ENCODE assay signal across 28 mouse cellular contexts in genomic region chr6:98746976-98747375, GRCm38 (mm10).
DNase-seq lines count a peak whose midpoint lies in the region; ATAC-seq and TF ChIP-seq lines count a peak whose summit lies in the region.
"Had no signal": no experiment of that assay in that cellular context is flagged by ENCODE, and none has a peak within 500 bp of the region (broad histone marks: within the 10 kb centered on the region; RNA-seq: fewer than 3 reads in every experiment).

No protein-coding gene starts in this region.

- 0 out of 2 replicates have a peak overlapping the region, but pooled peaks have one; percentile 19 for H3K4me2 ChIP-seq in intestine, embryonic 16.5 days (ENCODE audit: low read depth, low read length)
- no peak overlapping the region; the same call in 1 of the 2 replicates for H3K4me2 ChIP-seq in intestine, postnatal 0 days (replicated peaks; ENCODE audit: low read depth)
- H3K4me2 ChIP-seq: embryonic facial prominence, embryonic 12.5 days; liver, embryonic 12.5 days; midbrain, embryonic 13.5 days; neural tube, embryonic 15.5 days; stomach, embryonic 15.5 days had no signal

- no peak overlapping the region for H3K27ac ChIP-seq in intestine, embryonic 16.5 days (ENCODE audit: low read length)
- no peak overlapping the region for H3K27ac ChIP-seq in intestine, postnatal 0 days (ENCODE audit: low read depth, low read length)
- H3K27ac ChIP-seq: embryonic facial prominence, embryonic 12.5 days; liver, embryonic 12.5 days; midbrain, embryonic 13.5 days; neural tube, embryonic 15.5 days; stomach, embryonic 15.5 days had no signal

- TF ChIP-seq CTCF in intestine, postnatal 0 days (IDR thresholded peaks at IDR 0.05; ENCODE audit: low read depth): no peak
- no peak for TF ChIP-seq CTCF in lung, adult 2 months (IDR thresholded peaks at IDR 0.05; ENCODE audit: insufficient read depth, low read length)

- H3K36me3 ChIP-seq in intestine, embryonic 16.5 days (ENCODE audit: control insufficient read depth, insufficient read depth, low read length): no peaks in the 10 kb centered on the region
- no peaks in the 10 kb centered on the region for H3K36me3 ChIP-seq in intestine, postnatal 0 days (ENCODE audit: control insufficient read depth, insufficient read depth)
- H3K36me3 ChIP-seq: embryonic facial prominence, embryonic 12.5 days; liver, embryonic 12.5 days; midbrain, embryonic 13.5 days; neural tube, embryonic 15.5 days; stomach, embryonic 15.5 days had no signal

- ATAC-seq in intestine, embryonic 16.5 days: no peak
- ATAC-seq in intestine, postnatal 0 days: no peak
- ATAC-seq: CD4-positive, CD25-positive, alpha-beta regulatory T cell, adult 4 months; forebrain, embryonic 14.5 days; liver, embryonic 12.5 days; liver, postnatal 0 days; midbrain, embryonic 13.5 days had no signal

- no peak overlapping the region for H3K4me3 ChIP-seq in intestine, embryonic 16.5 days (ENCODE audit: low read length)
- H3K4me3 ChIP-seq in intestine, postnatal 0 days (ENCODE audit: low read depth, low read length): no peak overlapping the region
- H3K4me3 ChIP-seq in lung, adult 2 months (replicated peaks; ENCODE audit: extremely low read depth, low read depth, low read length): no peak overlapping the region
- H3K4me3 ChIP-seq: embryonic facial prominence, embryonic 12.5 days; liver, embryonic 12.5 days; megakaryocyte, embryonic 14.5 days; midbrain, embryonic 13.5 days; neural tube, embryonic 15.5 days; stomach, embryonic 15.5 days had no signal

- 38% methylated on average over 8 of the region's 8 CpGs for WGBS in intestine, embryonic 16.5 days
- WGBS in intestine, postnatal 0 days: 56% methylated on average over 8 of the region's 8 CpGs
- WGBS in lung, adult 2 months: 48% methylated on average over 8 of the region's 8 CpGs

- H3K4me1 ChIP-seq in intestine, embryonic 16.5 days (ENCODE audit: control insufficient read depth, insufficient read depth, low read length): no peaks in the 10 kb centered on the region
- no peaks in the 10 kb centered on the region for H3K4me1 ChIP-seq in intestine, postnatal 0 days (replicated peaks; ENCODE audit: control insufficient read depth, insufficient read depth, low read length)
- H3K4me1 ChIP-seq in lung, adult 2 months (ENCODE audit: control insufficient read depth, insufficient read depth, low read length): no peaks in the 10 kb centered on the region
- H3K4me1 ChIP-seq: embryonic facial prominence, embryonic 12.5 days; liver, embryonic 12.5 days; megakaryocyte, embryonic 14.5 days; midbrain, embryonic 13.5 days; neural tube, embryonic 15.5 days; stomach, embryonic 15.5 days had no signal

- no peaks in the 10 kb centered on the region for H3K9me3 ChIP-seq in intestine, embryonic 16.5 days (ENCODE audit: control insufficient read depth, low read length)
- no peaks in the 10 kb centered on the region for H3K9me3 ChIP-seq in intestine, postnatal 0 days (ENCODE audit: control insufficient read depth)
- H3K9me3 ChIP-seq: embryonic facial prominence, embryonic 12.5 days; liver, embryonic 12.5 days; megakaryocyte, embryonic 14.5 days; midbrain, embryonic 13.5 days; neural tube, embryonic 15.5 days; stomach, embryonic 15.5 days had no signal

- peak; percentile 21 to 22 for DNase-seq in cerebellum, postnatal 14 days
- DNase-seq in cerebellum, postnatal 4 days (ENCODE audit: low spot score in 2 of 2): no peak
- DNase-seq in lung, postnatal 10 days: peak; percentile 20
- no peak for DNase-seq in lung, adult 2 months
- no peak for DNase-seq in urinary bladder, postnatal 36 days (ENCODE audit: low spot score in 2 of 2)
- DNase-seq: adrenal gland, adult 2 months; adrenal gland, postnatal 36 days; cerebellum, adult 2 months; cerebellum, postnatal 36 days; embryo, embryonic 11 days; gastrocnemius, postnatal 14 days; kidney, adult 11 months; layer of hippocampus, postnatal 36 days; left cerebral cortex, postnatal 4 days; liver, postnatal 0 days; lung, postnatal 4 days; retina, postnatal 1 day; right cerebral cortex, postnatal 25 days had no signal

- H3K9ac ChIP-seq in intestine, embryonic 16.5 days (ENCODE audit: low read depth, low read length): no peak overlapping the region
- no peak overlapping the region for H3K9ac ChIP-seq in intestine, postnatal 0 days (ENCODE audit: low read depth, low read length)
- H3K9ac ChIP-seq: embryonic facial prominence, embryonic 12.5 days; liver, embryonic 12.5 days; liver, postnatal 0 days; midbrain, embryonic 13.5 days; neural tube, embryonic 15.5 days; stomach, embryonic 15.5 days had no signal

- no peak for TF ChIP-seq POLR2A in lung, adult 2 months (IDR thresholded peaks at IDR 0.05; ENCODE audit: borderline replicate concordance, extremely low read depth, low read depth, low read length)

- no peaks in the 10 kb centered on the region for H3K27me3 ChIP-seq in intestine, embryonic 16.5 days (replicated peaks; ENCODE audit: control insufficient read depth, insufficient read depth, low read length)
- no peaks in the 10 kb centered on the region for H3K27me3 ChIP-seq in intestine, postnatal 0 days (replicated peaks; ENCODE audit: control insufficient read depth, insufficient read depth, low read length)
- H3K27me3 ChIP-seq: embryonic facial prominence, embryonic 12.5 days; liver, embryonic 12.5 days; megakaryocyte, embryonic 14.5 days; midbrain, embryonic 13.5 days; neural tube, embryonic 15.5 days; stomach, embryonic 15.5 days had no signal

Comparison
In these comparisons a context has a peak if more than half of its experiments do, and no peak if none do; other contexts are left out.
1. DNase-seq: peak in cerebellum, postnatal 14 days (2 of 2) and lung, postnatal 10 days (single experiment); none in cerebellum, postnatal 4 days (0 of 2), lung, adult 2 months (single experiment) and urinary bladder, postnatal 36 days (0 of 2).